Mouse (Mus musculus) adrenal gland, postnatal 10 days (tissue): Measurements from ENCODE around the gene Gss. TPM values are rescaled to one million over a fixed set of nuclear protein-coding genes. Genes with fewer than 3 reads are reported as not detected.
A peak's percentile ranks its signal among the peaks of the same experiment; 100 is the strongest.

Source experiments
- DNase-seq: peaks from one replicate; pipeline ENCODE4 v3.0.0; 2021; ENCODE audit warnings: mixed read lengths
- long read RNA-seq, 2 experiments: library from polyadenylated mRNA; stranded (forward); transcript quantifications; one replicate each; pipeline ENCODE4 v2.0.0; 2021
- total RNA-seq, 2 experiments: library from RNA; stranded (reverse); gene quantifications; 2 replicates each; pipeline ENCODE4 v1.2.3; 2021

Gss gene
- 10 to 100 TPM; 41.4 to 48.1 TPM for total RNA-seq
- long read RNA-seq, experiment 1, transcript Gss-201 (13 exons, 1,963 nt): major isoform, 75 of 87 reads
- long read RNA-seq, experiment 1, partial matches to known transcripts: 5 of 87 reads
- long read RNA-seq, experiment 1, other reads (novel, unspliced or antisense): 6 of 87 reads
- long read RNA-seq, experiment 2, transcript Gss-201 (13 exons, 1,963 nt): major isoform, 36 of 42 reads
- long read RNA-seq, experiment 2, partial matches to known transcripts: 3 of 42 reads
- long read RNA-seq, experiment 2, other reads (novel, unspliced or antisense): 3 of 42 reads

GRCm38 (mm10) chr2:155592137-155592853 lies at the start of gene Gss:
Gss (minus strand) TSS chr2:155592810.
- peak; percentile 100 for DNase-seq

GRCm38 (mm10) chr2:155641540-155642472 lies 49.2 kb upstream of the Gss start:
- DNase-seq: no peak

GRCm38 (mm10) chr2:155640656-155641055 lies 48.0 kb upstream of the Gss start:
- DNase-seq: peak; percentile 52

GRCm38 (mm10) chr2:155637411-155637810 lies 44.8 kb upstream of the Gss start:
- no peak for DNase-seq

- DNase-seq: no peak
Observed at GRCm38 (mm10) chr2:155636881-155637280, 44.3 kb upstream of the Gss start.

- no peak for DNase-seq
Observed at GRCm38 (mm10) chr2:155635961-155636360, 43.4 kb upstream of the Gss start.

- DNase-seq: peak; percentile 73
Observed at GRCm38 (mm10) chr2:155634562-155634961, 42.0 kb upstream of the Gss start.

GRCm38 (mm10) chr2:155633731-155634130 lies 41.1 kb upstream of the Gss start:
- DNase-seq: no peak

GRCm38 (mm10) chr2:155633121-155633520 lies 40.5 kb upstream of the Gss start:
- no peak for DNase-seq

GRCm38 (mm10) chr2:155632138-155632936 lies 39.7 kb upstream of the Gss start:
- no peak for DNase-seq

GRCm38 (mm10) chr2:155630590-155631416 lies 38.2 kb upstream of the Gss start:
- DNase-seq: peak; percentile 56

- no peak for DNase-seq
Observed at GRCm38 (mm10) chr2:155630153-155630552, 37.5 kb upstream of the Gss start.

- DNase-seq: peak; percentile 62
Observed at GRCm38 (mm10) chr2:155629231-155629661, 36.6 kb upstream of the Gss start.

- no peak for DNase-seq
Observed at GRCm38 (mm10) chr2:155628519-155628918, 35.9 kb upstream of the Gss start.

- no peak for DNase-seq
Observed at GRCm38 (mm10) chr2:155628112-155628511, 35.5 kb upstream of the Gss start.

GRCm38 (mm10) chr2:155627030-155627738 lies 34.6 kb upstream of the Gss start:
- DNase-seq: peak; percentile 87

GRCm38 (mm10) chr2:155626277-155626676 lies 33.7 kb upstream of the Gss start:
- no peak for DNase-seq

- DNase-seq: peak; percentile 39
Observed at GRCm38 (mm10) chr2:155624730-155625129, 32.1 kb upstream of the Gss start.

GRCm38 (mm10) chr2:155623996-155624395 lies 31.4 kb upstream of the Gss start:
- DNase-seq: no peak

- no peak for DNase-seq
Observed at GRCm38 (mm10) chr2:155622606-155623005, 30.0 kb upstream of the Gss start.
